ENCODE assay signal across 15 mouse cellular contexts in genomic region chr6:86222381-86222780, GRCm38 (mm10). TPM values are rescaled to one million over a fixed set of nuclear protein-coding genes. Genes with fewer than 3 reads are reported as not detected.
A peak's percentile ranks its signal among the peaks of the same experiment; 100 is the strongest.
DNase-seq lines count a peak whose midpoint lies in the region; ATAC-seq and TF ChIP-seq lines count a peak whose summit lies in the region.
"Had no signal": no experiment of that assay in that cellular context is flagged by ENCODE, and none has a peak within 500 bp of the region (broad histone marks: within the 10 kb centered on the region; RNA-seq: fewer than 3 reads in every experiment).

No protein-coding gene starts in this region.

- no peaks in the 10 kb centered on the region; the same call in 1 of the 2 replicates for H3K4me1 ChIP-seq in heart, embryonic 15.5 days (replicated peaks)
- peaks cover 3% of the 10 kb centered on the region for H3K4me1 ChIP-seq in ES-Bruce4 (ENCODE audit: control insufficient read depth, insufficient read depth, low read length)
- H3K4me1 ChIP-seq in intestine, embryonic 14.5 days (replicated peaks; ENCODE audit: control insufficient read depth, insufficient read depth, low read length): no peaks in the 10 kb centered on the region

- H3K4me2 ChIP-seq in heart, embryonic 15.5 days: no peak overlapping the region
- H3K4me2 ChIP-seq in intestine, embryonic 14.5 days (ENCODE audit: low read length): no peak overlapping the region

- DNase-seq in heart, postnatal 10 days: no peak
- peak; percentile 67 for DNase-seq in intestine, embryonic 14.5 days (ENCODE audit: low spot score)
- DNase-seq in ovary, postnatal 10 days (ENCODE audit: low spot score): peak; percentile 27
- DNase-seq in thymus, postnatal 25 days: no peak
- DNase-seq in layer of hippocampus, adult 9-10 months (ENCODE audit: low spot score): no peak
- DNase-seq: forebrain, postnatal 0 days; heart, adult 11 months; heart, postnatal 36 days; left cerebral cortex, postnatal 4 days; liver, postnatal 0 days had no signal

- H3K36me3 ChIP-seq in heart, embryonic 15.5 days: no peaks in the 10 kb centered on the region
- H3K36me3 ChIP-seq in ES-Bruce4 (ENCODE audit: control insufficient read depth, insufficient read depth, low read length, poor library complexity, severe bottlenecking): no peaks in the 10 kb centered on the region
- H3K36me3 ChIP-seq in intestine, embryonic 14.5 days (ENCODE audit: control insufficient read depth, insufficient read depth, low read length): no peaks in the 10 kb centered on the region

- peak; percentile 26; the same call in 1 of the 2 replicates for TF ChIP-seq EP300 in ES-Bruce4 (IDR thresholded peaks at IDR 0.05; ENCODE audit: insufficient read depth, low read depth, low read length)

- no peak overlapping the region for H3K27ac ChIP-seq in heart, embryonic 15.5 days
- peak overlapping the region; percentile 51 for H3K27ac ChIP-seq in ES-Bruce4 (ENCODE audit: insufficient read depth, low read length)
- no peak overlapping the region; the same call in 1 of the 2 replicates for H3K27ac ChIP-seq in intestine, embryonic 14.5 days (ENCODE audit: low read depth)
- H3K27ac ChIP-seq: layer of hippocampus, adult 2 months had no signal

- no peaks in the 10 kb centered on the region for H3K27me3 ChIP-seq in heart, embryonic 15.5 days
- H3K27me3 ChIP-seq in ES-Bruce4 (ENCODE audit: control insufficient read depth, insufficient read depth, low read length, poor library complexity, severe bottlenecking): no peaks in the 10 kb centered on the region
- H3K27me3 ChIP-seq in intestine, embryonic 14.5 days (replicated peaks; ENCODE audit: control insufficient read depth, insufficient read depth, low read length): no peaks in the 10 kb centered on the region

- intact Hi-C loops in heart, postnatal 10 days (cut with DNase I): no loop called here

- no peak overlapping the region for H3K9ac ChIP-seq in heart, embryonic 15.5 days
- no peak overlapping the region for H3K9ac ChIP-seq in ES-Bruce4 (ENCODE audit: low read depth, poor library complexity, severe bottlenecking)
- H3K9ac ChIP-seq in intestine, embryonic 14.5 days (ENCODE audit: low read length): no peak overlapping the region
- H3K9ac ChIP-seq: forebrain, postnatal 0 days; liver, postnatal 0 days had no signal

- H3K4me3 ChIP-seq in heart, embryonic 15.5 days: no peak overlapping the region
- no peak overlapping the region for H3K4me3 ChIP-seq in ES-Bruce4 (ENCODE audit: low read depth, low read length)
- no peak overlapping the region for H3K4me3 ChIP-seq in intestine, embryonic 14.5 days (ENCODE audit: low read depth, low read length)
- H3K4me3 ChIP-seq: layer of hippocampus, adult 2 months had no signal

- no peak for TF ChIP-seq POLR2A in ES-Bruce4 (IDR thresholded peaks at IDR 0.05; ENCODE audit: insufficient read depth, low read length)

- TF ChIP-seq CTCF in ES-Bruce4 (IDR thresholded peaks at IDR 0.05; ENCODE audit: low read depth, low read length): no peak

- 34% methylated on average over 7 of the region's 7 CpGs for WGBS in heart, embryonic 15.5 days
- WGBS in intestine, embryonic 14.5 days: 22% methylated on average over 7 of the region's 7 CpGs

- ATAC-seq in heart, embryonic 15.5 days (replicated peaks; ENCODE audit: insufficient number of reproducible peaks, insufficient read depth, low FRiP score, low read depth): 0 out of 2 replicates have a peak, but pooled peaks have one; percentile 33
- ATAC-seq in intestine, embryonic 14.5 days (replicated peaks; ENCODE audit: low FRiP score, low TSS enrichment, low read depth): peak; percentile 81
- no peak for ATAC-seq in cerebellum, adult (ENCODE audit: insufficient number of reproducible peaks, low FRiP score, low TSS enrichment)
- ATAC-seq: forebrain, postnatal 0 days; liver, postnatal 0 days; midbrain, embryonic 16.5 days had no signal

- H3K9me3 ChIP-seq in heart, embryonic 15.5 days (replicated peaks): no peaks in the 10 kb centered on the region
- no peaks in the 10 kb centered on the region for H3K9me3 ChIP-seq in ES-Bruce4 (replicated peaks; ENCODE audit: control insufficient read depth, insufficient read depth, low read length, poor library complexity, severe bottlenecking)
- H3K9me3 ChIP-seq in intestine, embryonic 14.5 days (ENCODE audit: control insufficient read depth, low read length): no peaks in the 10 kb centered on the region

RNA-seq across cellular contexts. Expression of gene Tgfa, which starts 27.4 kb away (rescaled TPM):
- 2.3 and 3.1 TPM in 2 replicates for polyA plus RNA-seq in heart, embryonic 15.5 days (2015; fragmentation: Nextera tagmentation; extraction: Ambion mirVana)
- 1 to 10 TPM; 1.5 to 2.1 TPM for total RNA-seq in heart, postnatal 10 days (2021)
- polyA plus RNA-seq in ES-Bruce4 (2011; ENCODE audit: insufficient read depth, insufficient read length, low read depth, missing spikeins): 6.3 and 7.4 TPM in 2 replicates
- 6.8 and 7.3 TPM in 2 replicates for polyA plus RNA-seq in intestine, embryonic 14.5 days (2014; fragmentation: Nextera tagmentation; extraction: Ambion mirVana)

Comparison
In these comparisons a context has a peak if more than half of its experiments do, and no peak if none do; other contexts are left out.
1. DNase-seq: peak in intestine, embryonic 14.5 days (single experiment) and ovary, postnatal 10 days (single experiment); none in heart, postnatal 10 days (0 of 2), thymus, postnatal 25 days (single experiment) and layer of hippocampus, adult 9-10 months (single experiment).